8 mouse cellular contexts compared by ENCODE assay signal in the genomic region with DNA sequence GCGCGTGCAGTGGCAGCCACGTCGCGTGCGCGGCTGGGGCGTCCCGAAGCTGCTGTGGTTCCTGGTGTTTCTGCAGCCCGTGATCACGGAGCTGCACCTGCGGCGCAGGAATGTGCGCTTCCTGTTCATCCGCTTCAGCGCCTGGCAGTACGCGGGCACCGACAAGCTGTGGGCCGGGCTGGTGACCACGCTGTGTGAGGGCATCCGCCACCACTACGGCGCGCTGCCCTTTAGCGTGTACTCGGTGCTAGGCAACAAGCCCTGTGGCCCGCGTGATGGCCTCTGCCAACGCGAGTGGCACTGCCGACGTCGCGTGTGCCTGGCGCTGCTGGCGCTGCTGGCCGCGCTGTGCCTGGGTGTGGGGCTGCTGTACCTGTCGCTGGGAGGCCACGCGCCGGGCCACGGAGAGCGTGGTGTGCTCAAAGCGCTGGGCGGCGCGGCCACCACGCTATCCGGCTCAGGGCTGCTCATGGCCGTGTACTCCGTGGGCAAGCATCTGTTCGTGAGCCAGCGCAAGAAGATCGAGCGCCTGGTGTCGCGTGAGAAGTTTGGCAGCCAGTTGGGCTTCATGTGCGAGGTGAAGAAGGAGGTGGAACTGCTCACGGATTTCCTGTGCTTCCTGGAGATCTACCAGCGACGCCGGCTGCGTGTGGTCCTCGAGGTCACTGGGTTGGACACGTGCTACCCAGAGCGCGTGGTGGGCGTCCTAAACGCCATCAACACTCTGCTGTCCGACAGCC. TPM values are rescaled to one million over a fixed set of nuclear protein-coding genes. Genes with fewer than 3 reads are reported as not detected.
DNase-seq lines count a peak whose midpoint lies in the region; ATAC-seq and TF ChIP-seq lines count a peak whose summit lies in the region.

No protein-coding gene starts in this region.

- H3K9me3 ChIP-seq in lung, postnatal 0 days (ENCODE audit: low read length), result no peaks in the 10 kb centered on the region
- no peaks in the 10 kb centered on the region for H3K9me3 ChIP-seq in hindbrain, embryonic 14.5 days (ENCODE audit: control insufficient read depth, low read length)
- H3K9me3 ChIP-seq in midbrain, embryonic 15.5 days, result no peaks in the 10 kb centered on the region

- DNase-seq in cerebellum, postnatal 4 days (ENCODE audit: low spot score in 2 of 2), result no peak
- no peak for DNase-seq in lung, postnatal 0 days (ENCODE audit: low spot score)
- DNase-seq in lung, postnatal 25 days (ENCODE audit: low spot score), result no peak
- no peak for DNase-seq in hindbrain, embryonic 14.5 days (ENCODE audit: low spot score)
- no peak for DNase-seq in gastrocnemius, adult 18-20 months (ENCODE audit: low spot score)
- no peak for DNase-seq in right cerebral cortex, adult 18-20 months

- no peak for TF ChIP-seq CTCF in lung, postnatal 0 days (IDR thresholded peaks at IDR 0.05)

- ATAC-seq in cerebellum, adult (ENCODE audit: insufficient number of reproducible peaks, low FRiP score, low TSS enrichment), result 0 out of 2 replicates have a peak, but pooled peaks have one; percentile 38
- peak; percentile 30; the same call in 1 of the 2 replicates for ATAC-seq in lung, postnatal 0 days
- ATAC-seq in hindbrain, embryonic 14.5 days (ENCODE audit: low FRiP score), result peak; percentile 25; the same call in 1 of the 2 replicates
- ATAC-seq in midbrain, embryonic 15.5 days (replicated peaks), result peak; percentile 30

- H3K36me3 ChIP-seq in lung, postnatal 0 days (ENCODE audit: insufficient read depth, low read length), result no peaks in the 10 kb centered on the region
- H3K36me3 ChIP-seq in hindbrain, embryonic 14.5 days (replicated peaks; ENCODE audit: control insufficient read depth, insufficient read depth), result no peaks in the 10 kb centered on the region
- H3K36me3 ChIP-seq in midbrain, embryonic 15.5 days (replicated peaks), result no peaks in the 10 kb centered on the region

- 8% methylated on average over 70 of the region's 72 CpGs for WGBS in lung, postnatal 0 days
- 10% methylated on average over 69 of the region's 72 CpGs for WGBS in hindbrain, embryonic 14.5 days
- WGBS in midbrain, embryonic 15.5 days, result 11% methylated on average over 72 of the region's 72 CpGs

- H3K9ac ChIP-seq in lung, postnatal 0 days (replicated peaks; ENCODE audit: low read depth), result no peak overlapping the region
- peak overlapping the region; percentile 50; the same call in 1 of the 2 replicates for H3K9ac ChIP-seq in hindbrain, embryonic 14.5 days
- H3K9ac ChIP-seq in midbrain, embryonic 15.5 days, result peak overlapping the region; percentile 26

- no peak overlapping the region for H3K27ac ChIP-seq in lung, postnatal 0 days (ENCODE audit: low read length)
- no peak overlapping the region for H3K27ac ChIP-seq in hindbrain, embryonic 14.5 days
- no peak overlapping the region for H3K27ac ChIP-seq in midbrain, embryonic 15.5 days

- peaks cover 67% of the 10 kb centered on the region for H3K27me3 ChIP-seq in lung, postnatal 0 days (replicated peaks; ENCODE audit: insufficient read depth, low read length)
- H3K27me3 ChIP-seq in hindbrain, embryonic 14.5 days (ENCODE audit: control insufficient read depth, insufficient read depth, low read length), result peaks cover 70% of the 10 kb centered on the region
- peaks cover 72% of the 10 kb centered on the region for H3K27me3 ChIP-seq in midbrain, embryonic 15.5 days (replicated peaks)

- TF ChIP-seq EP300 in lung, postnatal 0 days (IDR thresholded peaks at IDR 0.05), result no peak

- peak overlapping the region; percentile 55 for H3K4me2 ChIP-seq in lung, postnatal 0 days (replicated peaks; ENCODE audit: low read depth, low read length)
- H3K4me2 ChIP-seq in hindbrain, embryonic 14.5 days (replicated peaks), result peak overlapping the region; percentile 80
- peak overlapping the region; percentile 87 for H3K4me2 ChIP-seq in midbrain, embryonic 15.5 days

- peaks cover 18% of the 10 kb centered on the region for H3K4me1 ChIP-seq in lung, postnatal 0 days (ENCODE audit: insufficient read depth, low read depth, low read length)
- peaks cover 25% of the 10 kb centered on the region for H3K4me1 ChIP-seq in hindbrain, embryonic 14.5 days (replicated peaks; ENCODE audit: control insufficient read depth, insufficient read depth, low read length)
- peaks cover 29% of the 10 kb centered on the region for H3K4me1 ChIP-seq in midbrain, embryonic 15.5 days

- H3K4me3 ChIP-seq in lung, postnatal 0 days (ENCODE audit: low read depth, low read length), result peak overlapping the region; percentile 34; the same call in 1 of the 2 replicates
- H3K4me3 ChIP-seq in hindbrain, embryonic 14.5 days (replicated peaks; ENCODE audit: low read length), result peak overlapping the region; percentile 39
- peak overlapping the region; percentile 41 for H3K4me3 ChIP-seq in midbrain, embryonic 15.5 days

RNA-seq across cellular contexts. Expression of gene Nkpd1, which starts 5.5 kb away (rescaled TPM):
- polyA plus RNA-seq in lung, postnatal 0 days (2015; fragmentation: Nextera tagmentation; extraction: Ambion mirVana), result 0.05 and 0.15 TPM in 2 replicates
- polyA plus RNA-seq in hindbrain, embryonic 14.5 days (2014; fragmentation: Nextera tagmentation; extraction: Ambion mirVana), result 0.98 and 1.1 TPM in 2 replicates
- 0.74 and 0.95 TPM in 2 replicates for polyA plus RNA-seq in midbrain, embryonic 15.5 days (2015; fragmentation: Nextera tagmentation; extraction: Ambion mirVana)
- not detected for total RNA-seq in gastrocnemius, adult 18-20 months (2021)

RNA-seq across cellular contexts. Expression of gene Trappc6a, which starts 15.0 kb away (rescaled TPM):
- polyA plus RNA-seq in lung, postnatal 0 days (2015; fragmentation: Nextera tagmentation; extraction: Ambion mirVana), result 85.5 and 91.9 TPM in 2 replicates
- 34.2 and 38.8 TPM in 2 replicates for polyA plus RNA-seq in hindbrain, embryonic 14.5 days (2014; fragmentation: Nextera tagmentation; extraction: Ambion mirVana)
- 38.3 and 39.1 TPM in 2 replicates for polyA plus RNA-seq in midbrain, embryonic 15.5 days (2015; fragmentation: Nextera tagmentation; extraction: Ambion mirVana)
- total RNA-seq in gastrocnemius, adult 18-20 months (2021), result 1 to 10 TPM; 9.0 to 9.4 TPM

RNA-seq across cellular contexts. Expression of gene Bloc1s3, which starts 15.0 kb away (rescaled TPM):
- 2.6 and 3.0 TPM in 2 replicates for polyA plus RNA-seq in lung, postnatal 0 days (2015; fragmentation: Nextera tagmentation; extraction: Ambion mirVana)
- 2.6 and 3.6 TPM in 2 replicates for polyA plus RNA-seq in hindbrain, embryonic 14.5 days (2014; fragmentation: Nextera tagmentation; extraction: Ambion mirVana)
- 4.8 and 5.0 TPM in 2 replicates for polyA plus RNA-seq in midbrain, embryonic 15.5 days (2015; fragmentation: Nextera tagmentation; extraction: Ambion mirVana)
- total RNA-seq in gastrocnemius, adult 18-20 months (2021), result 1 to 10 TPM; 1.9 to 2.2 TPM

RNA-seq across cellular contexts. Expression of gene Ppp1r37, which starts 39.7 kb away (rescaled TPM):
- polyA plus RNA-seq in lung, postnatal 0 days (2015; fragmentation: Nextera tagmentation; extraction: Ambion mirVana), result 19.1 and 20.3 TPM in 2 replicates
- polyA plus RNA-seq in hindbrain, embryonic 14.5 days (2014; fragmentation: Nextera tagmentation; extraction: Ambion mirVana), result 12.7 and 12.9 TPM in 2 replicates
- 44.0 and 48.3 TPM in 2 replicates for polyA plus RNA-seq in midbrain, embryonic 15.5 days (2015; fragmentation: Nextera tagmentation; extraction: Ambion mirVana)
- total RNA-seq in gastrocnemius, adult 18-20 months (2021), result 10 to 100 TPM; 43.4 to 47.5 TPM

RNA-seq across cellular contexts. Expression of gene Zfp296, which starts 53.9 kb away (rescaled TPM):
- polyA plus RNA-seq in lung, postnatal 0 days (2015; fragmentation: Nextera tagmentation; extraction: Ambion mirVana), result 0.76 and 0.88 TPM in 2 replicates
- 0.13 and 0.16 TPM in 2 replicates for polyA plus RNA-seq in hindbrain, embryonic 14.5 days (2014; fragmentation: Nextera tagmentation; extraction: Ambion mirVana)
- polyA plus RNA-seq in midbrain, embryonic 15.5 days (2015; fragmentation: Nextera tagmentation; extraction: Ambion mirVana), result 0.25 and 0.26 TPM in 2 replicates
- total RNA-seq in gastrocnemius, adult 18-20 months (2021), result under 1 TPM; 0.43 to 0.71 TPM
